10 mouse cellular contexts compared by ENCODE assay signal in genomic region chr12:88812173-88812572, GRCm38 (mm10).
DNase-seq lines count a peak whose midpoint lies in the region; ATAC-seq and TF ChIP-seq lines count a peak whose summit lies in the region.
"Had no signal": no experiment of that assay in that cellular context is flagged by ENCODE, and none has a peak within 500 bp of the region (broad histone marks: within the 10 kb centered on the region; RNA-seq: fewer than 3 reads in every experiment).

No protein-coding gene starts in this region.

- H3K27ac ChIP-seq in heart, embryonic 12.5 days (ENCODE audit: poor library complexity, severe bottlenecking), result peak overlapping the region; percentile 77
- no peak overlapping the region for H3K27ac ChIP-seq in heart, embryonic 16.5 days (ENCODE audit: low read length)
- H3K27ac ChIP-seq in neural tube, embryonic 15.5 days (replicated peaks), result 0 out of 2 replicates have a peak overlapping the region, but pooled peaks have one; percentile 9
- H3K27ac ChIP-seq: embryonic facial prominence, embryonic 12.5 days; heart, adult 2 months had no signal

- TF ChIP-seq CTCF in lung, adult 2 months (IDR thresholded peaks at IDR 0.05; ENCODE audit: insufficient read depth, low read length), result no peak

- H3K36me3 ChIP-seq in heart, embryonic 12.5 days, result no peaks in the 10 kb centered on the region
- H3K36me3 ChIP-seq in heart, embryonic 16.5 days (ENCODE audit: control insufficient read depth, insufficient read depth), result no peaks in the 10 kb centered on the region
- H3K36me3 ChIP-seq in neural tube, embryonic 15.5 days, result no peaks in the 10 kb centered on the region
- H3K36me3 ChIP-seq: embryonic facial prominence, embryonic 12.5 days had no signal

- ATAC-seq in heart, embryonic 12.5 days (ENCODE audit: insufficient number of reproducible peaks, low FRiP score), result peak; percentile 86
- peak; percentile 85 for ATAC-seq in heart, embryonic 16.5 days (replicated peaks; ENCODE audit: extremely low read depth, insufficient read depth, low FRiP score)
- ATAC-seq in neural tube, embryonic 15.5 days (ENCODE audit: low FRiP score), result peak; percentile 63
- no peak for ATAC-seq in activated CD4-positive, CD25-positive, alpha-beta regulatory T cell, adult 4 months

- no peaks in the 10 kb centered on the region for H3K27me3 ChIP-seq in heart, embryonic 12.5 days (replicated peaks)
- no peaks in the 10 kb centered on the region for H3K27me3 ChIP-seq in heart, embryonic 16.5 days (ENCODE audit: control insufficient read depth, insufficient read depth, low read length)
- H3K27me3 ChIP-seq in neural tube, embryonic 15.5 days (replicated peaks), result no peaks in the 10 kb centered on the region
- H3K27me3 ChIP-seq: embryonic facial prominence, embryonic 12.5 days had no signal

- peak overlapping the region; percentile 38 for H3K4me2 ChIP-seq in heart, embryonic 12.5 days
- H3K4me2 ChIP-seq in heart, embryonic 16.5 days (ENCODE audit: low read depth, low read length), result no peak overlapping the region
- no peak overlapping the region for H3K4me2 ChIP-seq in neural tube, embryonic 15.5 days
- H3K4me2 ChIP-seq: embryonic facial prominence, embryonic 12.5 days had no signal

- DNase-seq in heart, adult 11 months, result no peak
- DNase-seq in lung, postnatal 10 days, result peak; percentile 40
- DNase-seq in lung, adult 2 months, result no peak
- no peak for DNase-seq in right cerebral cortex, postnatal 10 days (ENCODE audit: low spot score in 2 of 2)

- 0 out of 2 replicates have a peak, but pooled peaks cover 4% of the 10 kb centered on the region for H3K9me3 ChIP-seq in heart, embryonic 12.5 days (replicated peaks)
- no peaks in the 10 kb centered on the region for H3K9me3 ChIP-seq in heart, embryonic 16.5 days (replicated peaks; ENCODE audit: control insufficient read depth, low read length)
- H3K9me3 ChIP-seq in neural tube, embryonic 15.5 days (replicated peaks), result no peaks in the 10 kb centered on the region
- H3K9me3 ChIP-seq: embryonic facial prominence, embryonic 12.5 days had no signal

- WGBS in heart, embryonic 12.5 days, result 33% methylated on average over 5 of the region's 5 CpGs
- 28% methylated on average over 5 of the region's 5 CpGs for WGBS in lung, adult 2 months
- 20% methylated on average over 5 of the region's 5 CpGs for WGBS in heart, embryonic 16.5 days
- 41% methylated on average over 5 of the region's 5 CpGs for WGBS in neural tube, embryonic 15.5 days

- no peak overlapping the region for H3K4me3 ChIP-seq in heart, embryonic 12.5 days
- no peak overlapping the region for H3K4me3 ChIP-seq in lung, adult 2 months (replicated peaks; ENCODE audit: extremely low read depth, low read depth, low read length)
- H3K4me3 ChIP-seq in heart, embryonic 16.5 days (ENCODE audit: low read length), result no peak overlapping the region
- no peak overlapping the region for H3K4me3 ChIP-seq in neural tube, embryonic 15.5 days (replicated peaks)
- H3K4me3 ChIP-seq: embryonic facial prominence, embryonic 12.5 days; heart, adult 2 months had no signal

- H3K4me1 ChIP-seq in heart, embryonic 12.5 days (replicated peaks), result 0 out of 2 replicates have a peak, but pooled peaks cover 3% of the 10 kb centered on the region
- H3K4me1 ChIP-seq in lung, adult 2 months (ENCODE audit: control insufficient read depth, insufficient read depth, low read length), result no peaks in the 10 kb centered on the region
- H3K4me1 ChIP-seq in heart, embryonic 16.5 days (ENCODE audit: control insufficient read depth, insufficient read depth, low read length), result no peaks in the 10 kb centered on the region
- peaks cover 8% of the 10 kb centered on the region; the same call in 1 of the 2 replicates for H3K4me1 ChIP-seq in neural tube, embryonic 15.5 days

- TF ChIP-seq POLR2A in lung, adult 2 months (IDR thresholded peaks at IDR 0.05; ENCODE audit: borderline replicate concordance, extremely low read depth, low read depth, low read length), result no peak

- no peak overlapping the region for H3K9ac ChIP-seq in heart, embryonic 12.5 days
- no peak overlapping the region for H3K9ac ChIP-seq in heart, embryonic 16.5 days (ENCODE audit: low read length)
- H3K9ac ChIP-seq in neural tube, embryonic 15.5 days (replicated peaks), result no peak overlapping the region
- H3K9ac ChIP-seq: embryonic facial prominence, embryonic 12.5 days had no signal
